Mouse (Mus musculus) layer of hippocampus, postnatal 14 days (tissue): ENCODE results near the gene Dtnbp1. TPM values are rescaled to one million over a fixed set of nuclear protein-coding genes. Genes with fewer than 3 reads are reported as not detected.

Experiments used
- DNase-seq, 2 experiments: peaks; one replicate each; pipeline ENCODE4 v3.0.0; 2021 to 2022; ENCODE audit warnings: low spot score in 2 of 2, mixed read lengths in 1 of 2
- total RNA-seq, 2 experiments: library from RNA; stranded (reverse); gene quantifications; 2 replicates each; pipeline ENCODE4 v1.2.3; 2021

Gene Dtnbp1
- total RNA-seq, 2 experiments from 2014 or later, result 72.4 to 75.9 TPM

- DNase-seq, result peak; percentile 88 to 97
Measured at GRCm38 (mm10) chr13:44907702-44908101, 94.2 kb downstream of the Dtnbp1 start.

- DNase-seq, result no peak
Measured at GRCm38 (mm10) chr13:44906141-44906540, 95.8 kb downstream of the Dtnbp1 start.

- no peak for DNase-seq
Measured at GRCm38 (mm10) chr13:44904271-44904670, 97.7 kb downstream of the Dtnbp1 start.

- DNase-seq, result no peak
Measured at GRCm38 (mm10) chr13:44903416-44903815, 98.5 kb downstream of the Dtnbp1 start.

- no peak for DNase-seq
Measured at GRCm38 (mm10) chr13:44902299-44902698, 99.6 kb downstream of the Dtnbp1 start.

- no peak for DNase-seq
Measured at GRCm38 (mm10) chr13:44896211-44896610, 105.7 kb downstream of the Dtnbp1 start.

- no peak for DNase-seq
Measured at GRCm38 (mm10) chr13:44891813-44892730, 109.9 kb downstream of the Dtnbp1 start.

GRCm38 (mm10) chr13:44890612-44891011 lies 111.3 kb downstream of the Dtnbp1 start:
- DNase-seq, result no peak

GRCm38 (mm10) chr13:44886221-44886620 lies 115.7 kb downstream of the Dtnbp1 start:
- DNase-seq, result no peak

GRCm38 (mm10) chr13:44881001-44881400 lies 120.9 kb downstream of the Dtnbp1 start:
- DNase-seq, result peak in 1 of 2 experiments; percentile 65

GRCm38 (mm10) chr13:44876799-44877198 lies 125.1 kb downstream of the Dtnbp1 start:
- no peak for DNase-seq

Other genes with a start within 250 kb of the Dtnbp1 start
- gene Gm9817, start 76.5 kb upstream of the Dtnbp1 start, total RNA-seq, result under 1 TPM in 1 of 2 experiments, not detected in 1; 0.12 TPM